In genomic region chr3:95986001-95986622, GRCm38 (mm10) we compare ENCODE assay signal across 8 mouse cellular contexts. TPM values are rescaled to one million over a fixed set of nuclear protein-coding genes. Genes with fewer than 3 reads are reported as not detected.
A peak's percentile ranks its signal among the peaks of the same experiment; 100 is the strongest.
DNase-seq lines count a peak whose midpoint lies in the region; ATAC-seq and TF ChIP-seq lines count a peak whose summit lies in the region.

No protein-coding gene starts in this region.

- no peaks in the 10 kb centered on the region for H3K27me3 ChIP-seq in heart, embryonic 16.5 days (ENCODE audit: control insufficient read depth, insufficient read depth, low read length)
- no peaks in the 10 kb centered on the region for H3K27me3 ChIP-seq in small intestine, adult 2 months (ENCODE audit: control insufficient read depth, insufficient read depth, low read length)

- peak; percentile 40 for TF ChIP-seq POLR2A in small intestine, adult 2 months (IDR thresholded peaks at IDR 0.05; ENCODE audit: low read depth, low read length)

- TF ChIP-seq CTCF in small intestine, adult 2 months (IDR thresholded peaks at IDR 0.05; ENCODE audit: extremely low read depth, insufficient read length, insufficient replicate concordance, low read depth, low read length), result peak; percentile 4; the same call in 1 of the 2 replicates

- peaks cover 49% of the 10 kb centered on the region for H3K4me1 ChIP-seq in heart, embryonic 16.5 days (ENCODE audit: control insufficient read depth, insufficient read depth, low read length)
- H3K4me1 ChIP-seq in small intestine, adult 2 months (ENCODE audit: control insufficient read depth, insufficient read depth, insufficient read length, low read length), result peaks cover 12% of the 10 kb centered on the region; the same call in 1 of the 2 replicates

- peak overlapping the region; percentile 76 for H3K9ac ChIP-seq in heart, embryonic 16.5 days (ENCODE audit: low read length)

- no peaks in the 10 kb centered on the region for H3K9me3 ChIP-seq in heart, embryonic 16.5 days (replicated peaks; ENCODE audit: control insufficient read depth, low read length)

- DNase-seq in thymus, postnatal 0 days (ENCODE audit: low spot score), result peak; percentile 65
- DNase-seq in thymus, postnatal 10 days (ENCODE audit: low spot score in 2 of 2), result no peak
- peak; percentile 89 for DNase-seq in embryo, embryonic 10.5 days (ENCODE audit: low spot score)
- DNase-seq in left cerebral cortex, adult 18-20 months (ENCODE audit: low spot score in 2 of 2), result peak; percentile 66 to 78
- DNase-seq in spleen, postnatal 14 days (ENCODE audit: low spot score in 2 of 2), result no peak

- peak overlapping the region; percentile 11 for H3K4me3 ChIP-seq in heart, embryonic 16.5 days (ENCODE audit: low read length)
- H3K4me3 ChIP-seq in small intestine, adult 2 months (ENCODE audit: low read depth, low read length), result peak overlapping the region; percentile 31

- H3K27ac ChIP-seq in heart, embryonic 16.5 days (ENCODE audit: low read length), result peak overlapping the region; percentile 95
- H3K27ac ChIP-seq in small intestine, adult 2 months (ENCODE audit: insufficient read depth, low read depth, low read length), result peak overlapping the region; percentile 69

- peaks cover 30% of the 10 kb centered on the region for H3K36me3 ChIP-seq in heart, embryonic 16.5 days (ENCODE audit: control insufficient read depth, insufficient read depth)
- peaks cover 14% of the 10 kb centered on the region for H3K36me3 ChIP-seq in small intestine, adult 2 months (ENCODE audit: control insufficient read depth, insufficient read depth, low read length)

- H3K4me2 ChIP-seq in heart, embryonic 16.5 days (ENCODE audit: low read depth, low read length), result peak overlapping the region; percentile 61

- 4% methylated on average over 21 of the region's 21 CpGs for WGBS in heart, embryonic 16.5 days
- WGBS in small intestine, adult 2 months, result 10% methylated on average over 21 of the region's 21 CpGs

- ATAC-seq in heart, embryonic 16.5 days (replicated peaks; ENCODE audit: extremely low read depth, insufficient read depth, low FRiP score), result 0 out of 2 replicates have a peak, but pooled peaks have one; percentile 4
- peak; percentile 43 for ATAC-seq in megakaryocyte progenitor cell, adult 5-6 weeks (replicated peaks; ENCODE audit: poor library complexity)

RNA-seq across cellular contexts. Expression of gene Plekho1, which starts 9.7 kb away (rescaled TPM):
- polyA plus RNA-seq in thymus, postnatal 0 days (2015; fragmentation: Nextera tagmentation; extraction: Ambion mirVana), result 36.8 and 37.0 TPM in 2 replicates
- 63.3 and 67.1 TPM in 2 replicates for polyA plus RNA-seq in heart, embryonic 16.5 days (2015; fragmentation: Nextera tagmentation; extraction: Ambion mirVana)
- total RNA-seq in left cerebral cortex, adult 18-20 months (2021), result 10 to 100 TPM; 73.6 to 81.9 TPM
- 22.1 and 25.9 TPM in 2 replicates for total RNA-seq in megakaryocyte progenitor cell, adult 5-6 weeks (2015)
- total RNA-seq in megakaryocyte progenitor cell, adult 5-6 weeks (2017), result 24.7 and 25.1 TPM in 2 replicates
- 10.8 and 31.3 TPM in 2 replicates for polyA plus RNA-seq in small intestine, adult 2 months (2012; rRNA removed)

RNA-seq across cellular contexts. Expression of gene Anp32e, which starts 57.1 kb away (rescaled TPM):
- polyA plus RNA-seq in thymus, postnatal 0 days (2015; fragmentation: Nextera tagmentation; extraction: Ambion mirVana), result 463 and 541 TPM in 2 replicates
- 188 and 233 TPM in 2 replicates for polyA plus RNA-seq in heart, embryonic 16.5 days (2015; fragmentation: Nextera tagmentation; extraction: Ambion mirVana)
- total RNA-seq in left cerebral cortex, adult 18-20 months (2021), result 100 to 1,000 TPM in 1 of 2 experiments, 10 to 100 TPM in 1; 95.1 to 109 TPM
- 101 and 132 TPM in 2 replicates for total RNA-seq in megakaryocyte progenitor cell, adult 5-6 weeks (2015)
- 384 and 526 TPM in 2 replicates for total RNA-seq in megakaryocyte progenitor cell, adult 5-6 weeks (2017)
- polyA plus RNA-seq in small intestine, adult 2 months (2012; rRNA removed), result 4.7 and 8.7 TPM in 2 replicates

Comparison
In these comparisons a context has a peak if more than half of its experiments do, and no peak if none do; other contexts are left out.
1. DNase-seq: peak in thymus, postnatal 0 days (single experiment), embryo, embryonic 10.5 days (single experiment) and left cerebral cortex, adult 18-20 months (2 of 2); none in thymus, postnatal 10 days (0 of 2) and spleen, postnatal 14 days (0 of 2).
2. RNA of gene Anp32e, which starts 57.1 kb away (polyA plus RNA-seq): 463 to 541 TPM in thymus, postnatal 0 days and 188 to 233 TPM in heart, embryonic 16.5 days; 4.7 to 8.7 TPM in small intestine, adult 2 months; every median in the first group is over 10 times any median in the second.